Mouse (Mus musculus): ENCODE measurements around the gene Prdx2. TPM values are rescaled to one million over a fixed set of nuclear protein-coding genes. Genes with fewer than 3 reads are reported as not detected.

Gene Prdx2
- polyA plus RNA-seq, 1 experiment: 432 TPM

DNA sequence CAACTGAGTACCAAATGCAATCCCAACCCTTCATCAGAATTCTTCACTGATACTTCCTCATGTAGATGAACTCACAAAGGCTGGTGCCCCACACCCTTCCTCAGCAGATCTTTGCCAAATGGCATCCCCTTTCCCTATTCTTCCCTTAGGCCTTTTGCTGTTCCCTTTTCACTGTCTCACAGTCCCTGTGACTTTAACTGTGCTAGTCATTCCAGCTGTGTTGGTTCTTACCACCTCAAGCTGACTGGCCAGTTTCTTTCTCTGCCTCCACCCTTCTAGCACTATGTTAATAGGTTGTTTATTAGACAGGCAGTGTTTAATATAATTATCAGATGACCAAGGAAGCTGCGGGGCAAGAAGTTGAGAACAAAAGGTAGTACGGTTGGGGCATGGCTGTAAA lies 737 bp upstream of the Prdx2 start:
- H3K4me3 ChIP-seq: peak overlapping the region; percentile 99
- no peak for TF ChIP-seq SRF (IDR thresholded peaks at IDR 0.05; ENCODE audit: control insufficient read depth, insufficient read length, low read depth)
- no peak for TF ChIP-seq TCF3 (IDR thresholded peaks at IDR 0.05; ENCODE audit: insufficient read length, low read depth)
- no peak for TF ChIP-seq MAX (IDR thresholded peaks at IDR 0.05; ENCODE audit: low read depth)
- no peak for TF ChIP-seq POLR2A (IDR thresholded peaks at IDR 0.05; ENCODE audit: insufficient read length, low read depth)
- no peak for TF ChIP-seq POLR2AphosphoS2 (IDR thresholded peaks at IDR 0.05; ENCODE audit: insufficient read length, low read depth)
- no peak for TF ChIP-seq E2F4 (IDR thresholded peaks at IDR 0.05; ENCODE audit: insufficient read depth)
- no peak for TF ChIP-seq CEBPB (IDR thresholded peaks at IDR 0.05; ENCODE audit: insufficient read depth, poor library complexity, severe bottlenecking)
- TF ChIP-seq REST (IDR thresholded peaks at IDR 0.05; ENCODE audit: insufficient read depth, insufficient read length): no peak
- no peak for TF ChIP-seq TCF12 (IDR thresholded peaks at IDR 0.05; ENCODE audit: insufficient read depth, poor library complexity, severe bottlenecking)
- TF ChIP-seq MYOD1 (IDR thresholded peaks at IDR 0.05; ENCODE audit: control insufficient read depth in 1 of 3, insufficient read length in 2 of 3, low read depth in 2 of 3): no peak
- peak overlapping the region; percentile 71 for H3K4me2 ChIP-seq (ENCODE audit: low read depth)
- H3K79me2 ChIP-seq (ENCODE audit: control insufficient read depth, insufficient read depth): peaks cover 14% of the 10 kb centered on the region
- H3K27me3 ChIP-seq (ENCODE audit: control insufficient read depth, insufficient read depth, insufficient read length): no peaks in the 10 kb centered on the region
- H3K36me3 ChIP-seq (ENCODE audit: control insufficient read depth, insufficient read depth): peaks cover 7% of the 10 kb centered on the region
- peak overlapping the region; percentile 79 for H3ac ChIP-seq (ENCODE audit: control insufficient read depth, insufficient read length)

DNA sequence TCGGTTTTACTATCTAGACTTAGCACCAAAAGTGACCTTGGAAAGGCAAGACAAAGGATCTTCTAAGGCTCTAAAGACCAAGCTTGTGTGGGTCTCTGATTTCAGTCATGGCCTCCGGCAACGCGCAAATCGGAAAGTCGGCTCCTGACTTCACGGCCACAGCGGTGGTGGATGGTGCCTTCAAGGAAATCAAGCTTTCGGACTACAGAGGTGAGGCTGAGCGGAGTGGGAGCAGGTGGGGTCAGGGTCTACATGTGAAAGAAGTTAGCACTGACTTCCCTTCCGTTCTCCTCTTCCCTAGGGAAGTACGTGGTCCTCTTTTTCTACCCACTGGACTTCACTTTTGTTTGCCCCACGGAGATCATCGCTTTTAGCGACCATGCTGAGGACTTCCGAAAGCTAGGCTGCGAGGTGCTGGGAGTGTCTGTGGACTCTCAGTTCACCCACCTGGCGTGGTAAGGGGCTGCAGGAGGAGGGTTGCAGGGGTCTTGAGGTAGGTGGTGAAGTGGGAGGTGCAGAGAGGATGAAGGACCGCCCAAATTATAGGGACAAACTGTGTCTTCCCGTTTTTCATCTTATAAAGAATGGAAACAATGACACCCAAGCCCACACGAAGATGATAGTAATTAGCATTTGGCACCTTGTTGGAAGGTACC lies 876 bp downstream of the Prdx2 start:
- Histone ChIP-seq H3K4me2 (ENCODE audit: low read depth) (peak overlapping the region; percentile 71), H3K27me3 (ENCODE audit: control insufficient read depth, insufficient read depth, insufficient read length) (no peaks in the 10 kb centered on the region), H3K79me2 (ENCODE audit: control insufficient read depth, insufficient read depth) (peaks cover 14% of the 10 kb centered on the region), H3K36me3 (ENCODE audit: control insufficient read depth, insufficient read depth) (peaks cover 7% of the 10 kb centered on the region), H3ac (ENCODE audit: control insufficient read depth, insufficient read length) (peak overlapping the region; percentile 79), H3K4me3 (peak overlapping the region; percentile 99)
- TF ChIP-seq USF1 (IDR thresholded peaks at IDR 0.05; ENCODE audit: low read depth) (no peak), TCF3 (IDR thresholded peaks at IDR 0.05; ENCODE audit: insufficient read length, low read depth) (no peak), POLR2AphosphoS2 (IDR thresholded peaks at IDR 0.05; ENCODE audit: insufficient read length, low read depth) (no peak), REST (IDR thresholded peaks at IDR 0.05; ENCODE audit: insufficient read depth, insufficient read length) (no peak), POLR2A (IDR thresholded peaks at IDR 0.05; ENCODE audit: insufficient read length, low read depth) (no peak), SRF (IDR thresholded peaks at IDR 0.05; ENCODE audit: control insufficient read depth, insufficient read length, low read depth) (no peak), MAX (IDR thresholded peaks at IDR 0.05; ENCODE audit: low read depth) (no peak), MYOD1 (IDR thresholded peaks at IDR 0.05; ENCODE audit: control insufficient read depth in 1 of 3, insufficient read length in 2 of 3, low read depth in 2 of 3) (no peak), CEBPB (IDR thresholded peaks at IDR 0.05; ENCODE audit: insufficient read depth, poor library complexity, severe bottlenecking) (no peak), TCF12 (IDR thresholded peaks at IDR 0.05; ENCODE audit: insufficient read depth, poor library complexity, severe bottlenecking) (no peak), MYOG (IDR thresholded peaks at IDR 0.05; ENCODE audit: control insufficient read depth in 1 of 3, insufficient read depth in 1 of 3, insufficient read length in 2 of 3, low read depth in 2 of 3) (no peak)

DNA sequence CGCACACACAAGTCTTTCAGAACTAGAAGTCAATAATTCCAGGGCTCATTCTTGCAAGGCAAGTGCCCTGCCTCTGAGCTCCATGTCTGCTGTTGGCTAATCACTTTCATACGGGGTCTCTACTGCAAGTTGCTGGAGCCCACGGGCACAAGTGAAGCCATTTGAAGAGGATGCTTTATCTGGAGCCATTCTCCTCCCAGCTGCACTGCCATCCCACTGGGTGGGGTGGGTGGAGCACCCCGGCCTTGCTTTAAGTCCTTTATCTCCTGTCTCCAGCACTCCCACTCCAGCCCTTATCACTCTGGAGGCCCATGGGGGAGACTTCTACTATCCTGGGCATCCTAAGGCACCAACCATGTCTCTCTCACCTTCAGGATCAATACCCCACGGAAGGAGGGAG lies 1.5 kb downstream of the Prdx2 start:
- peaks cover 7% of the 10 kb centered on the region for H3K36me3 ChIP-seq (ENCODE audit: control insufficient read depth, insufficient read depth)
- no peaks in the 10 kb centered on the region for H3K27me3 ChIP-seq (ENCODE audit: control insufficient read depth, insufficient read depth, insufficient read length)
- peak overlapping the region; percentile 71 for H3K4me2 ChIP-seq (ENCODE audit: low read depth)
- no peak for TF ChIP-seq TCF12 (IDR thresholded peaks at IDR 0.05; ENCODE audit: insufficient read depth, poor library complexity, severe bottlenecking)
- TF ChIP-seq SRF (IDR thresholded peaks at IDR 0.05; ENCODE audit: control insufficient read depth, insufficient read length, low read depth): no peak
- TF ChIP-seq MYOD1 (IDR thresholded peaks at IDR 0.05; ENCODE audit: control insufficient read depth in 1 of 3, insufficient read length in 2 of 3, low read depth in 2 of 3): no peak
- no peak for TF ChIP-seq REST (IDR thresholded peaks at IDR 0.05; ENCODE audit: insufficient read depth, insufficient read length)
- no peak for TF ChIP-seq POLR2A (IDR thresholded peaks at IDR 0.05; ENCODE audit: insufficient read length, low read depth)
- TF ChIP-seq USF1 (IDR thresholded peaks at IDR 0.05; ENCODE audit: low read depth): no peak
- TF ChIP-seq MYOG (IDR thresholded peaks at IDR 0.05; ENCODE audit: control insufficient read depth in 1 of 3, insufficient read depth in 1 of 3, insufficient read length in 2 of 3, low read depth in 2 of 3): no peak
- TF ChIP-seq E2F4 (IDR thresholded peaks at IDR 0.05; ENCODE audit: insufficient read depth): no peak
- no peak for TF ChIP-seq TCF3 (IDR thresholded peaks at IDR 0.05; ENCODE audit: insufficient read length, low read depth)
- TF ChIP-seq CEBPB (IDR thresholded peaks at IDR 0.05; ENCODE audit: insufficient read depth, poor library complexity, severe bottlenecking): no peak
- no peak for TF ChIP-seq POLR2AphosphoS2 (IDR thresholded peaks at IDR 0.05; ENCODE audit: insufficient read length, low read depth)
- no peak for TF ChIP-seq MAX (IDR thresholded peaks at IDR 0.05; ENCODE audit: low read depth)
- H3ac ChIP-seq (ENCODE audit: control insufficient read depth, insufficient read length): no peak overlapping the region
- H3K4me3 ChIP-seq: peak overlapping the region; percentile 99
- peaks cover 14% of the 10 kb centered on the region for H3K79me2 ChIP-seq (ENCODE audit: control insufficient read depth, insufficient read depth)

DNA sequence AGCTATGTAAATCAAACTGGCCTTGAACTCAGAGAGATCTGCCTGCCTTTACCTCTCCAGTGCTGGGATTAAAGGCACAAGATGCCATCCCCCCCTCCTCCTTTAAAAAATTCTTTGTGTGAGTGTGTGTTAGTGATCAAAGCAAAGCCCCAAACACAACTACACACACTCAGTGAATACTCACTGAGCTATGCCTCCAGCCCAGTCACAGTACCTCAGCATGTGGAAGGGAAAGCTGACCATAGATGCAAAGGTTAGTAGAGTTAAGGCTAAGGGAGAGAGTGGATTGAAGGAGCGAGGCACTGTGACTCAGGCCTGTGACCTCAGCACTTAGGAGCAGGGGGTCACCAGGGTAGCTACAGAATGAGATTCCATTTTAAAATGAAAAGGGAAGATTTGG lies 3.7 kb downstream of the Prdx2 start:
- Histone ChIP-seq H3ac (ENCODE audit: control insufficient read depth, insufficient read length) (no peak overlapping the region), H3K4me3 (no peak overlapping the region), H3K4me2 (ENCODE audit: low read depth) (no peak overlapping the region), H3K27me3 (ENCODE audit: control insufficient read depth, insufficient read depth, insufficient read length) (no peaks in the 10 kb centered on the region), H3K79me2 (ENCODE audit: control insufficient read depth, insufficient read depth) (peaks cover 29% of the 10 kb centered on the region), H3K36me3 (ENCODE audit: control insufficient read depth, insufficient read depth) (peaks cover 7% of the 10 kb centered on the region)
- no peak for TF ChIP-seq SRF (IDR thresholded peaks at IDR 0.05; ENCODE audit: control insufficient read depth, insufficient read length, low read depth)
- TF ChIP-seq MYOG (IDR thresholded peaks at IDR 0.05; ENCODE audit: control insufficient read depth in 1 of 3, insufficient read depth in 1 of 3, insufficient read length in 2 of 3, low read depth in 2 of 3): no peak
- no peak for TF ChIP-seq POLR2A (IDR thresholded peaks at IDR 0.05; ENCODE audit: insufficient read length, low read depth)
- no peak for TF ChIP-seq MYOD1 (IDR thresholded peaks at IDR 0.05; ENCODE audit: control insufficient read depth in 1 of 3, insufficient read length in 2 of 3, low read depth in 2 of 3)
- no peak for TF ChIP-seq MAX (IDR thresholded peaks at IDR 0.05; ENCODE audit: low read depth)
- no peak for TF ChIP-seq REST (IDR thresholded peaks at IDR 0.05; ENCODE audit: insufficient read depth, insufficient read length)
- TF ChIP-seq USF1 (IDR thresholded peaks at IDR 0.05; ENCODE audit: low read depth): no peak
